Mouse (Mus musculus) liver, postnatal 0 days (tissue): Measurements from ENCODE around the gene Mut.

Experiments
- CTCF ChIP-seq: sonication (generic); IDR thresholded peaks from 2 replicates; pipeline ENCODE4 v1.5.1; 2016; ENCODE audit warnings: antibody characterized with exemption, low read depth
- EP300 ChIP-seq: IDR thresholded peaks from 2 replicates; pipeline ENCODE4 v1.6.1; 2016; ENCODE audit warnings: antibody characterized with exemption, low read depth, mild to moderate bottlenecking

GRCm38 (mm10) chr17:40903345-40903744 lies 31.1 kb upstream of the Mut start:
- TF ChIP-seq CTCF (no peak), EP300 (no peak)
